Mouse (Mus musculus) forebrain, postnatal 0 days (tissue): ENCODE results near the gene Pacsin3. TPM values are rescaled to one million over a fixed set of nuclear protein-coding genes. Genes with fewer than 3 reads are reported as not detected.
A peak's percentile ranks its signal among the peaks of the same experiment; 100 is the strongest.

Source experiments
- ATAC-seq: fragments of 200-750 bp; cut with Nextera tagmentation; 2 replicates; pipeline ENCODE4 v1.8.0; 2017; ENCODE audit warnings: mild to moderate bottlenecking, moderate library complexity
- DNase-seq: peaks from one replicate; pipeline ENCODE4 v3.0.0-alpha.2; 2015
- H3K27ac ChIP-seq: fragments of 300-500 bp; sonication (generic); 2 replicates; pipeline ENCODE4 v1.5.1; 2014; ENCODE audit warnings: low read depth, mild to moderate bottlenecking, antibody characterized with exemption, low read length, moderate library complexity, mixed read lengths
- H3K27me3 ChIP-seq: fragments of 300-500 bp; sonication (generic); 2 replicates; pipeline ENCODE4 v1.6.1; 2014; ENCODE audit warnings: mild to moderate bottlenecking, low read length, mixed read lengths; ENCODE audit not compliant: insufficient read depth
- H3K36me3 ChIP-seq: fragments of 300-500 bp; sonication (generic); 2 replicates; pipeline ENCODE4 v1.6.1; 2014; ENCODE audit warnings: mild to moderate bottlenecking, moderate library complexity; ENCODE audit not compliant: insufficient read depth
- H3K4me1 ChIP-seq: fragments of 300-500 bp; sonication (generic); 2 replicates; pipeline ENCODE4 v1.6.1; 2014; ENCODE audit warnings: antibody characterized with exemption; ENCODE audit not compliant: insufficient read depth
- H3K4me2 ChIP-seq: fragments of 300-500 bp; sonication (generic); 2 replicates; pipeline ENCODE4 v1.6.1; 2014; ENCODE audit warnings: low read depth, mild to moderate bottlenecking, moderate library complexity
- H3K4me3 ChIP-seq: fragments of 300-500 bp; sonication (generic); 2 replicates; pipeline ENCODE4 v1.5.1; 2014; ENCODE audit warnings: low read depth, low read length, mixed read lengths
- H3K9ac ChIP-seq: fragments of 300-500 bp; sonication (generic); 2 replicates; pipeline ENCODE4 v1.6.1; 2014; ENCODE audit warnings: mild to moderate bottlenecking
- H3K9me3 ChIP-seq: fragments of 300-500 bp; sonication (generic); 2 replicates; pipeline ENCODE4 v1.6.1; 2016; ENCODE audit warnings: low read length
- CTCF ChIP-seq: sonication (generic); IDR thresholded peaks from 2 replicates; pipeline ENCODE4 v1.5.1; 2016; ENCODE audit warnings: antibody characterized with exemption, control low read depth, low read depth
- WGBS: fragments of 180-500 bp; shearing (Covaris S2); extraction: QIAGEN DNeasy Blood & Tissue Kit; methylation state at CpG from one replicate; pipeline ENCODE4 v1.1.7; 2014; 5-methylcytosine and 5-hydroxymethylcytosine counted together
- polyA plus RNA-seq: library from polyadenylated mRNA; unstranded; fragments of >200 nt; fragmentation: Nextera tagmentation; extraction: Ambion mirVana; gene quantifications from 2 replicates; pipeline ENCODE4 v1.2.1, GENCODE M21; 2015
- total RNA-seq: library from RNA; depleted of rRNA; stranded (reverse); fragments of >200 nt; gene quantifications from 2 replicates; pipeline ENCODE4 v1.2.3, GENCODE M21; 2014

The Pacsin3 gene
- total and polyA plus RNA-seq, 2 experiments from 2014 or later: 20.5 to 22.8 TPM

GRCm38 (mm10) chr2:91258830-91259229 lies 3.1 kb downstream of the Pacsin3 start:
- no peak overlapping the region for H3K27ac ChIP-seq
- no peak for ATAC-seq
- peaks cover 13% of the 10 kb centered on the region; the same call in 1 of the 2 replicates for H3K4me1 ChIP-seq

GRCm38 (mm10) chr2:91259493-91259892 lies 3.7 kb downstream of the Pacsin3 start:
- no peak for DNase-seq
- Histone ChIP-seq H3K4me2 (no peak overlapping the region), H3K9ac (no peak overlapping the region), H3K27me3 (0 out of 2 replicates have a peak, but pooled peaks cover 3% of the 10 kb centered on the region), H3K4me1 (peaks cover 16% of the 10 kb centered on the region; the same call in 1 of the 2 replicates), H3K4me3 (no peak overlapping the region), H3K36me3 (no peaks in the 10 kb centered on the region), H3K9me3 (no peaks in the 10 kb centered on the region), H3K27ac (no peak overlapping the region)
- TF ChIP-seq CTCF: no peak
- WGBS: 88% methylated on average over 1 of the region's 1 CpGs
- ATAC-seq: no peak

More at GRCm38 (mm10) chr2:91258830-91259229, 3.1 kb downstream of the Pacsin3 start:
- no peak for TF ChIP-seq CTCF
- Histone ChIP-seq H3K4me3 (no peak overlapping the region), H3K9ac (no peak overlapping the region), H3K36me3 (no peaks in the 10 kb centered on the region), H3K27me3 (0 out of 2 replicates have a peak, but pooled peaks cover 3% of the 10 kb centered on the region), H3K9me3 (no peaks in the 10 kb centered on the region), H3K4me2 (no peak overlapping the region)
- 59% methylated on average over 1 of the region's 1 CpGs for WGBS
- no peak for DNase-seq

- H3K4me3 ChIP-seq: peak overlapping the region; percentile 79
- DNase-seq: no peak
- H3K4me2 ChIP-seq: peak overlapping the region; percentile 92
- H3K27me3 ChIP-seq: no peaks in the 10 kb centered on the region
- WGBS: 88% methylated on average over 17 of the region's 17 CpGs
- H3K9ac ChIP-seq: peak overlapping the region; percentile 84; the same call in 1 of the 2 replicates
- peaks cover 21% of the 10 kb centered on the region for H3K36me3 ChIP-seq
- no peak for TF ChIP-seq CTCF
- ATAC-seq: no peak
- H3K9me3 ChIP-seq: no peaks in the 10 kb centered on the region
- 0 out of 2 replicates have a peak, but pooled peaks cover 9% of the 10 kb centered on the region for H3K4me1 ChIP-seq
- peak overlapping the region; percentile 92 for H3K27ac ChIP-seq
These were observed 8.2 kb downstream of the Pacsin3 start for GRCm38 (mm10) chr2:91263692-91264660.

- Histone ChIP-seq H3K27me3 (no peaks in the 10 kb centered on the region), H3K4me1 (0 out of 2 replicates have a peak, but pooled peaks cover 9% of the 10 kb centered on the region), H3K4me2 (peak within 1 kb of the TSS; percentile 92), H3K9ac (peak within 1 kb of the TSS; percentile 84), H3K27ac (peak within 1 kb of the TSS; percentile 92), H3K9me3 (no peaks in the 10 kb centered on the region), H3K36me3 (peaks cover 31% of the 10 kb centered on the region), H3K4me3 (peak within 1 kb of the TSS; percentile 79)
- TF ChIP-seq CTCF: no peak
- peak; percentile 99 for DNase-seq
- ATAC-seq: peak; percentile 99
- 4% methylated on average over 72 of the region's 72 CpGs for WGBS
These were observed 9.2 kb downstream of the Pacsin3 start, which contains the start of gene Arfgap2 for GRCm38 (mm10) chr2:91264711-91265681. TSS of gene Arfgap2 (plus strand) at chr2:91264974.

- H3K9ac ChIP-seq: no peak overlapping the region
- peaks cover 51% of the 10 kb centered on the region for H3K36me3 ChIP-seq
- H3K27me3 ChIP-seq: no peaks in the 10 kb centered on the region
- no peaks in the 10 kb centered on the region for H3K9me3 ChIP-seq
- no peak for DNase-seq
- H3K4me2 ChIP-seq: no peak overlapping the region
- 94% methylated on average over 3 of the region's 3 CpGs for WGBS
- no peak for TF ChIP-seq CTCF
- no peak overlapping the region for H3K27ac ChIP-seq
- H3K4me3 ChIP-seq: no peak overlapping the region
- no peak for ATAC-seq
- 0 out of 2 replicates have a peak, but pooled peaks cover 9% of the 10 kb centered on the region for H3K4me1 ChIP-seq
These were observed 12.3 kb downstream of the Pacsin3 start for GRCm38 (mm10) chr2:91268042-91268441.

- H3K27ac ChIP-seq: no peak overlapping the region
- peaks cover 58% of the 10 kb centered on the region for H3K36me3 ChIP-seq
- DNase-seq (no peak), ATAC-seq (no peak)
- no peak overlapping the region for H3K4me2 ChIP-seq
- H3K4me3 ChIP-seq: no peak overlapping the region
- H3K4me1 ChIP-seq: 0 out of 2 replicates have a peak, but pooled peaks cover 9% of the 10 kb centered on the region
- 81% methylated on average over 2 of the region's 2 CpGs for WGBS
- H3K9ac ChIP-seq: no peak overlapping the region
- TF ChIP-seq CTCF: no peak
- no peaks in the 10 kb centered on the region for H3K27me3 ChIP-seq
- no peaks in the 10 kb centered on the region for H3K9me3 ChIP-seq
These were observed 13.0 kb downstream of the Pacsin3 start for GRCm38 (mm10) chr2:91268706-91269105.
